Comparison of ENCODE assay signal across 25 mouse cellular contexts in genomic region chr16:41612229-41612628, GRCm38 (mm10).
DNase-seq lines count a peak whose midpoint lies in the region; ATAC-seq lines count a peak whose summit lies in the region.
"Had no signal": no experiment of that assay in that cellular context is flagged by ENCODE, and none has a peak within 500 bp of the region (broad histone marks: within the 10 kb centered on the region; RNA-seq: fewer than 3 reads in every experiment).

No protein-coding gene starts in this region.

- H3K27ac ChIP-seq in forebrain, embryonic 13.5 days = no peak overlapping the region
- no peak overlapping the region for H3K27ac ChIP-seq in forebrain, embryonic 11.5 days (ENCODE audit: low read depth, low read length)
- no peak overlapping the region for H3K27ac ChIP-seq in forebrain, embryonic 16.5 days (ENCODE audit: low read length)
- no peak overlapping the region for H3K27ac ChIP-seq in forebrain, embryonic 15.5 days (replicated peaks)
- no peak overlapping the region for H3K27ac ChIP-seq in midbrain, embryonic 11.5 days (ENCODE audit: low read depth, low read length)
- H3K27ac ChIP-seq in midbrain, embryonic 13.5 days = no peak overlapping the region
- H3K27ac ChIP-seq: embryonic facial prominence, embryonic 13.5 days; embryonic facial prominence, embryonic 15.5 days had no signal

- no peak overlapping the region for H3K9ac ChIP-seq in forebrain, embryonic 13.5 days
- no peak overlapping the region for H3K9ac ChIP-seq in forebrain, embryonic 11.5 days (ENCODE audit: low read length)
- no peak overlapping the region for H3K9ac ChIP-seq in forebrain, embryonic 16.5 days (replicated peaks; ENCODE audit: low read depth, low read length)
- H3K9ac ChIP-seq in forebrain, embryonic 15.5 days (replicated peaks) = no peak overlapping the region
- H3K9ac ChIP-seq in midbrain, embryonic 11.5 days (ENCODE audit: low read length) = no peak overlapping the region
- no peak overlapping the region for H3K9ac ChIP-seq in midbrain, embryonic 13.5 days (replicated peaks)
- H3K9ac ChIP-seq: embryonic facial prominence, embryonic 13.5 days; embryonic facial prominence, embryonic 15.5 days had no signal

- 0 out of 2 replicates have a peak, but pooled peaks have one; percentile 61 for ATAC-seq in forebrain, embryonic 13.5 days
- no peak for ATAC-seq in forebrain, embryonic 11.5 days (replicated peaks; ENCODE audit: low FRiP score)
- ATAC-seq in forebrain, embryonic 16.5 days = 0 out of 2 replicates have a peak, but pooled peaks have one; percentile 45
- no peak for ATAC-seq in forebrain, embryonic 15.5 days (replicated peaks)
- no peak for ATAC-seq in midbrain, embryonic 11.5 days (ENCODE audit: low FRiP score)
- no peak for ATAC-seq in midbrain, embryonic 13.5 days
- ATAC-seq: activated CD4-positive, CD25-positive, alpha-beta regulatory T cell, adult 4 months; CD4-positive, CD25-positive, alpha-beta regulatory T cell, adult 4 months; Patski had no signal

- no peak for DNase-seq in forebrain, embryonic 11.5 days (ENCODE audit: low spot score)
- peak; percentile 74 for DNase-seq in midbrain, embryonic 11.5 days (ENCODE audit: low spot score, missing footprints)
- DNase-seq: adrenal gland, adult 8-10 months; adrenal gland, postnatal 14 days; adrenal gland, postnatal 36 days; B cell, adult 2 months; cerebellum, adult 11 months; cerebellum, adult 18-20 months; cerebellum, adult 8-10 months; cerebellum, adult 9-11 months; cerebellum, postnatal 14 days; cerebellum, postnatal 36 days; embryo, embryonic 11 days had no signal

- no peak overlapping the region for H3K4me3 ChIP-seq in forebrain, embryonic 13.5 days
- H3K4me3 ChIP-seq in forebrain, embryonic 11.5 days (ENCODE audit: low read depth, low read length) = no peak overlapping the region
- H3K4me3 ChIP-seq in forebrain, embryonic 16.5 days (replicated peaks; ENCODE audit: low read length) = no peak overlapping the region
- H3K4me3 ChIP-seq in forebrain, embryonic 15.5 days = no peak overlapping the region
- H3K4me3 ChIP-seq in midbrain, embryonic 11.5 days (ENCODE audit: low read depth, low read length) = no peak overlapping the region
- H3K4me3 ChIP-seq in midbrain, embryonic 13.5 days (replicated peaks) = no peak overlapping the region
- H3K4me3 ChIP-seq: embryonic facial prominence, embryonic 13.5 days; embryonic facial prominence, embryonic 15.5 days; erythroblast, embryonic 14.5 days had no signal

- no peaks in the 10 kb centered on the region for H3K4me1 ChIP-seq in forebrain, embryonic 13.5 days
- no peaks in the 10 kb centered on the region for H3K4me1 ChIP-seq in forebrain, embryonic 11.5 days (replicated peaks; ENCODE audit: control insufficient read depth, insufficient read depth, low read length)
- 0 out of 2 replicates have a peak, but pooled peaks cover 3% of the 10 kb centered on the region for H3K4me1 ChIP-seq in forebrain, embryonic 16.5 days (replicated peaks; ENCODE audit: control insufficient read depth, insufficient read depth, low read length)
- H3K4me1 ChIP-seq in forebrain, embryonic 15.5 days = no peaks in the 10 kb centered on the region
- no peaks in the 10 kb centered on the region for H3K4me1 ChIP-seq in midbrain, embryonic 11.5 days (ENCODE audit: control insufficient read depth, insufficient read depth, low read length)
- H3K4me1 ChIP-seq in midbrain, embryonic 13.5 days (replicated peaks) = no peaks in the 10 kb centered on the region
- H3K4me1 ChIP-seq: embryonic facial prominence, embryonic 13.5 days; embryonic facial prominence, embryonic 15.5 days had no signal

- no peaks in the 10 kb centered on the region for H3K27me3 ChIP-seq in forebrain, embryonic 13.5 days
- H3K27me3 ChIP-seq in forebrain, embryonic 11.5 days (ENCODE audit: control insufficient read depth, insufficient read depth, low read length) = no peaks in the 10 kb centered on the region
- H3K27me3 ChIP-seq in forebrain, embryonic 16.5 days (replicated peaks; ENCODE audit: control insufficient read depth, insufficient read depth, low read length) = no peaks in the 10 kb centered on the region
- H3K27me3 ChIP-seq in forebrain, embryonic 15.5 days = no peaks in the 10 kb centered on the region
- H3K27me3 ChIP-seq in midbrain, embryonic 11.5 days (ENCODE audit: control insufficient read depth, insufficient read depth, low read length) = no peaks in the 10 kb centered on the region
- no peaks in the 10 kb centered on the region for H3K27me3 ChIP-seq in midbrain, embryonic 13.5 days
- H3K27me3 ChIP-seq: CH12.LX; embryonic facial prominence, embryonic 13.5 days; embryonic facial prominence, embryonic 15.5 days; Patski had no signal

- 54% methylated on average over 1 of the region's 1 CpGs for WGBS in forebrain, embryonic 13.5 days
- WGBS in forebrain, embryonic 11.5 days = 89% methylated on average over 1 of the region's 1 CpGs
- WGBS in forebrain, embryonic 16.5 days = 46% methylated on average over 1 of the region's 1 CpGs
- 61% methylated on average over 1 of the region's 1 CpGs for WGBS in forebrain, embryonic 15.5 days
- WGBS in midbrain, embryonic 11.5 days = 71% methylated on average over 1 of the region's 1 CpGs
- 68% methylated on average over 1 of the region's 1 CpGs for WGBS in midbrain, embryonic 13.5 days

- H3K9me3 ChIP-seq in forebrain, embryonic 13.5 days (replicated peaks) = no peaks in the 10 kb centered on the region
- no peaks in the 10 kb centered on the region for H3K9me3 ChIP-seq in forebrain, embryonic 11.5 days (ENCODE audit: control insufficient read depth, low read length)
- H3K9me3 ChIP-seq in forebrain, embryonic 16.5 days (ENCODE audit: control insufficient read depth, low read length) = no peaks in the 10 kb centered on the region
- H3K9me3 ChIP-seq in forebrain, embryonic 15.5 days = no peaks in the 10 kb centered on the region
- H3K9me3 ChIP-seq in midbrain, embryonic 11.5 days (ENCODE audit: control insufficient read depth, low read length) = no peaks in the 10 kb centered on the region
- no peaks in the 10 kb centered on the region for H3K9me3 ChIP-seq in midbrain, embryonic 13.5 days
- H3K9me3 ChIP-seq: embryonic facial prominence, embryonic 13.5 days; embryonic facial prominence, embryonic 15.5 days; G1E had no signal

- H3K4me2 ChIP-seq in forebrain, embryonic 13.5 days = no peak overlapping the region
- no peak overlapping the region for H3K4me2 ChIP-seq in forebrain, embryonic 11.5 days (ENCODE audit: low read depth, low read length, severe bottlenecking)
- H3K4me2 ChIP-seq in forebrain, embryonic 16.5 days (ENCODE audit: low read length) = no peak overlapping the region
- H3K4me2 ChIP-seq in forebrain, embryonic 15.5 days (replicated peaks) = no peak overlapping the region
- H3K4me2 ChIP-seq in midbrain, embryonic 11.5 days = no peak overlapping the region
- H3K4me2 ChIP-seq in midbrain, embryonic 13.5 days (replicated peaks) = no peak overlapping the region
- H3K4me2 ChIP-seq: embryonic facial prominence, embryonic 13.5 days; embryonic facial prominence, embryonic 15.5 days had no signal

- H3K36me3 ChIP-seq in forebrain, embryonic 13.5 days (ENCODE audit: poor library complexity, severe bottlenecking) = no peaks in the 10 kb centered on the region
- H3K36me3 ChIP-seq in forebrain, embryonic 11.5 days (ENCODE audit: control insufficient read depth, insufficient read depth, low read length) = no peaks in the 10 kb centered on the region
- no peaks in the 10 kb centered on the region for H3K36me3 ChIP-seq in forebrain, embryonic 16.5 days (ENCODE audit: control insufficient read depth, insufficient read depth)
- H3K36me3 ChIP-seq in forebrain, embryonic 15.5 days = no peaks in the 10 kb centered on the region
- H3K36me3 ChIP-seq in midbrain, embryonic 11.5 days (ENCODE audit: control insufficient read depth, insufficient read depth, low read length) = no peaks in the 10 kb centered on the region
- no peaks in the 10 kb centered on the region for H3K36me3 ChIP-seq in midbrain, embryonic 13.5 days
- H3K36me3 ChIP-seq: embryonic facial prominence, embryonic 13.5 days; embryonic facial prominence, embryonic 15.5 days; G1E had no signal

Comparison
In these comparisons a context has a peak if more than half of its experiments do, and no peak if none do; other contexts are left out.
1. ATAC-seq: peak in forebrain, embryonic 13.5 days (single experiment) and forebrain, embryonic 16.5 days (single experiment); none in forebrain, embryonic 11.5 days (single experiment), forebrain, embryonic 15.5 days (single experiment), midbrain, embryonic 11.5 days (single experiment) and midbrain, embryonic 13.5 days (single experiment).